Mouse (Mus musculus): ENCODE data around the gene Heatr5a.

DNA sequence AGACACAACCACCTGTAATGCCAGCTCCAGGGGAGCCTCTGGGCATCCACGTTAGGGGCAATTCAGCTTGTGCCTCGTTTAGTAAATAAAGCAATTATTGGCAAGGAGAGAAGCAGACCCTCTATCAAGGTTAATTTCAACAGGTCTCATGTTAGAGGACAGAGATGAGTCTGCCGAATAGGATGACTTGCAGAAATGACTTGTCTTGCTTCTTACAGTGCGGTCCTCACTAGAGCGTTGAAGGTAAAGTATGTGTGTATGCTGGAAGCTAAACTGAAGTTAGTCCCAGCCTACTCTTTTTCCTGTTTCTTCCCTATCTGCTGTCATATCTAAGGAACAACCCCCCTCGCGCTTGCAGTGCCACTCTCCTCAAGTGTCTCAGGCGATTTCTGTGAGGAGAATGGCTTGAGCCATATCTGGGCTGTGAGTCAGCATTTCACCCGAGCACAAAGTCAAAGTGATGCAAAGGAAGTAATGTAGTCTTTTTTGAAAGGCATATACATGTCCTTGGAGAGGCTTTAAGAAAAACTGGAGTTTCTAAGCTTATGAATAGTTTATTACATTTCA is 27.3 kb upstream of the Heatr5a start:
- TF ChIP-seq POLR2A (IDR thresholded peaks at IDR 0.05; ENCODE audit: low read depth, low read length) (no peak), CTCF (conservative IDR thresholded peaks at IDR 0.05; ENCODE audit: insufficient read depth, insufficient read length, low read depth, low read length) (no peak)

Measured in kidney, adult 2 months (tissue).